Mouse (Mus musculus): ENCODE data around the gene Gm11562. TPM values are rescaled to one million over a fixed set of nuclear protein-coding genes. Genes with fewer than 3 reads are reported as not detected.

Gm11562 gene
- total RNA-seq, 2 experiments from 2014 or later = not detected

- DNase-seq = no peak
These were observed 37.0 kb downstream of the Gm11562 start, which contains the start of gene Krtap1-4 for GRCm38 (mm10) chr11:99583245-99583704. Gene Krtap1-4, minus strand, starts transcription at chr11:99583654.

GRCm38 (mm10) chr11:99581564-99581963 is 38.7 kb downstream of the Gm11562 start:
- DNase-seq = no peak

- DNase-seq = no peak
These were observed 39.2 kb downstream of the Gm11562 start for GRCm38 (mm10) chr11:99581051-99581450.

- no peak for DNase-seq
These were observed 39.6 kb downstream of the Gm11562 start, which contains the start of gene Krtap1-5 for GRCm38 (mm10) chr11:99580636-99581035. Gene Krtap1-5, minus strand, starts transcription at chr11:99581016.

- DNase-seq = peak; percentile 66
These were observed 46.1 kb downstream of the Gm11562 start for GRCm38 (mm10) chr11:99574106-99574505.

- DNase-seq = no peak
These were observed 47.1 kb downstream of the Gm11562 start for GRCm38 (mm10) chr11:99573164-99573563.

Other genes with a start within 250 kb of the Gm11562 start
- under 1 TPM in 1 of 2 experiments, not detected in 1; 0.16 TPM for gene Krt28, start 245.5 kb downstream of the Gm11562 start, total RNA-seq (2021)
- 1 to 10 TPM; 5.6 to 6.6 TPM for gene Krt10, start 231.1 kb downstream of the Gm11562 start, total RNA-seq (2021)
- not detected for gene Krt12, start 198.2 kb downstream of the Gm11562 start, total RNA-seq (2021)
- gene Krt20, start 182.3 kb downstream of the Gm11562 start, total RNA-seq (2021) = under 1 TPM in 1 of 2 experiments, not detected in 1; 0.12 TPM
- under 1 TPM in 1 of 2 experiments, not detected in 1; 0.16 TPM for gene Krt23, start 127.3 kb downstream of the Gm11562 start, total RNA-seq (2021)
- not detected for gene Krt39, start 99.1 kb downstream of the Gm11562 start, total RNA-seq (2021)
- not detected for gene Krt40, start 77.3 kb downstream of the Gm11562 start, total RNA-seq (2021)
- not detected for gene Krtap3-3, start 69.6 kb downstream of the Gm11562 start, total RNA-seq (2021)
- gene Krtap3-2, start 63.6 kb downstream of the Gm11562 start, total RNA-seq (2021) = not detected
- gene Gm11939, start 61.0 kb downstream of the Gm11562 start, total RNA-seq (2021) = not detected
- gene Krtap3-1, start 53.8 kb downstream of the Gm11562 start, total RNA-seq (2021) = not detected
- gene Krtap1-5, start 39.4 kb downstream of the Gm11562 start, total RNA-seq (2021) = not detected
- gene Krtap1-4, start 36.8 kb downstream of the Gm11562 start, total RNA-seq (2021) = not detected
- not detected for gene Krtap1-3, start 29.1 kb downstream of the Gm11562 start, total RNA-seq (2021)
- gene Krtap9-3, start 22.3 kb downstream of the Gm11562 start, total RNA-seq (2021) = not detected
- gene Gm11938, start 17.1 kb downstream of the Gm11562 start, total RNA-seq (2021) = not detected
- gene Gm11937, start 10.2 kb downstream of the Gm11562 start, total RNA-seq (2021) = not detected
- not detected for gene Krtap2-4, start 5.6 kb downstream of the Gm11562 start, total RNA-seq (2021)
- gene Krtap4-1, start 7.8 kb upstream of the Gm11562 start, total RNA-seq (2021) = not detected
- not detected for gene Krtap4-2, start 14.6 kb upstream of the Gm11562 start, total RNA-seq (2021)
- not detected for gene Krtap4-7, start 23.7 kb upstream of the Gm11562 start, total RNA-seq (2021)
- not detected for gene Gm11555, start 29.8 kb upstream of the Gm11562 start, total RNA-seq (2021)
- gene Gm11563, start 38.5 kb upstream of the Gm11562 start, total RNA-seq (2021) = not detected
- gene Krtap4-6, start 45.5 kb upstream of the Gm11562 start, total RNA-seq (2021) = not detected
- gene Gm14190, start 70.3 kb upstream of the Gm11562 start, total RNA-seq (2021) = not detected
- not detected for gene Gm14180, start 113.9 kb upstream of the Gm11562 start, total RNA-seq (2021)
- gene Gm11595, start 152.5 kb upstream of the Gm11562 start, total RNA-seq (2021) = not detected
- not detected for gene Krtap4-8, start 160.3 kb upstream of the Gm11562 start, total RNA-seq (2021)
- under 1 TPM in 1 of 2 experiments, not detected in 1; 0.23 TPM for gene Krtap4-9, start 164.8 kb upstream of the Gm11562 start, total RNA-seq (2021)
- gene Gm11596, start 173.0 kb upstream of the Gm11562 start, total RNA-seq (2021) = not detected
- gene Gm11569, start 178.5 kb upstream of the Gm11562 start, total RNA-seq (2021) = not detected
- not detected for gene Gm11554, start 184.0 kb upstream of the Gm11562 start, total RNA-seq (2021)
- not detected for gene Krtap4-13, start 189.5 kb upstream of the Gm11562 start, total RNA-seq (2021)
- not detected for gene Gm11564, start 195.2 kb upstream of the Gm11562 start, total RNA-seq (2021)
- not detected for gene 2300003K06Rik, start 217.6 kb upstream of the Gm11562 start, total RNA-seq (2021)
- not detected for gene Krtap4-16, start 231.2 kb upstream of the Gm11562 start, total RNA-seq (2021)
- gene Gm11568, start 237.5 kb upstream of the Gm11562 start, total RNA-seq (2021) = not detected
- gene Gm11559, start 244.0 kb upstream of the Gm11562 start, total RNA-seq (2021) = not detected